Mouse (Mus musculus): Measurements from ENCODE around the gene Tsr1. TPM values are rescaled to one million over a fixed set of nuclear protein-coding genes. Genes with fewer than 3 reads are reported as not detected.
A peak's percentile ranks its signal among the peaks of the same experiment; 100 is the strongest.

The Tsr1 gene
- polyA plus RNA-seq (2015; fragmentation: Nextera tagmentation; extraction: Ambion mirVana), result 26.5 and 27.4 TPM in 2 replicates

DNA sequence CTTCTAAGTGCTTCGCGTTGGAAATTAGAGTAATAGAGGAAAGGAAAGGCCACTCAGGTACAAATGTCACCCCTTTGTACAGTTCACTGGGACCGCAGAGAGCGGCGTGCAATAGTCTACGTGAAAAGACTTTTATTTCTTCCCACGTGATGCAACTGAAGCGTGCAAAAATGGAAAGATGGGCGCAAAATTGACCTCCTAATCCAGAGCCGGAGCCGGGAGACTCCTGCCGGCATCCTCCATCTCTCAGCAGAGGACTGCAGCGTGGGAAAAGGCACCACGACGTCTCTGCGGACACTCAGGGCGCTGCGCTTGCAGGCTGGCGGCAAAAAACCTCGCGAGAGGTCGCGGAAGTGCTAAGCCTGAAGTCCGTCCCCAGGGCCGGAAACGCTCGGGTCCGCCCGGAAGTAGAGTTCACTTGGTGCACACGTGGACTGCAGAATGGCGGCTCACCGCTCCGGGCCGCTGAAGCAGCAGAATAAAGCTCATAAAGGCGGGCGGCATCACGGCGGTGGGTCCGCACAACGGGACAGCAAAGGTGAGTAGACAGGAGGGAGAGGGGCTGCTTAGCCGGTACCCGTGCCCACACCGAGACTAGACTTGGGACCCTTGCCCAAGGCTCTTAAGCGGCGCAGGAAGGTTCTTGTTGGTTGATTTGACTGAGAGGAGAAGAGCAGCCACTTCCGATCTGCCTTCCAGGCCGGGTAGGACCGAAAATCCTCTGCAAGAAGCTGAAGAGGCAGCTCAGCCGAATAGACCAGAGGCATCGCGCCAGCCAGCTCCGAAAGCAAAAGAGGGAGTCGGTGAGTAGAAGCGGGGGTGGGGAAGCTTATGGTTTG lies at the start of gene Tsr1:
Tsr1 (plus strand) TSS at position 394 of the 839 bp plus-strand sequence.
- ATAC-seq (ENCODE audit: extremely low read depth, insufficient number of reproducible peaks, low FRiP score, low TSS enrichment), result peak; percentile 57
- peak within 1 kb of the TSS; percentile 82 for H3K4me3 ChIP-seq
- no peaks in the 10 kb centered on the region for H3K9me3 ChIP-seq
- H3K4me1 ChIP-seq, result peaks cover 34% of the 10 kb centered on the region
- peak within 1 kb of the TSS; percentile 88 for H3K4me2 ChIP-seq
- no peaks in the 10 kb centered on the region for H3K27me3 ChIP-seq (replicated peaks)
- under 1% methylated on average over 54 of the region's 54 CpGs for WGBS
- H3K9ac ChIP-seq, result peak within 1 kb of the TSS; percentile 93
- peak within 1 kb of the TSS; percentile 85 for H3K27ac ChIP-seq (replicated peaks)
- peaks cover 36% of the 10 kb centered on the region for H3K36me3 ChIP-seq

GRCm38 (mm10) chr11:74850998-74851661 lies 46.7 kb upstream of the Tsr1 start:
- Histone ChIP-seq H3K36me3 (peaks cover 29% of the 10 kb centered on the region), H3K27me3 (replicated peaks) (no peaks in the 10 kb centered on the region), H3K9me3 (no peaks in the 10 kb centered on the region), H3K4me3 (no peak overlapping the region), H3K9ac (no peak overlapping the region), H3K4me2 (no peak overlapping the region), H3K27ac (replicated peaks) (no peak overlapping the region), H3K4me1 (peaks cover 21% of the 10 kb centered on the region)
- ATAC-seq (ENCODE audit: extremely low read depth, insufficient number of reproducible peaks, low FRiP score, low TSS enrichment), result no peak
- 70% methylated on average over 14 of the region's 14 CpGs for WGBS

- Histone ChIP-seq H3K36me3 (peaks cover 18% of the 10 kb centered on the region), H3K4me3 (no peak overlapping the region), H3K27me3 (replicated peaks) (no peaks in the 10 kb centered on the region), H3K4me2 (no peak overlapping the region), H3K9ac (0 out of 2 replicates have a peak overlapping the region, but pooled peaks have one; percentile 14), H3K9me3 (no peaks in the 10 kb centered on the region), H3K27ac (replicated peaks) (no peak overlapping the region), H3K4me1 (peaks cover 15% of the 10 kb centered on the region)
- 70% methylated on average over 9 of the region's 9 CpGs for WGBS
- no peak for ATAC-seq (ENCODE audit: extremely low read depth, insufficient number of reproducible peaks, low FRiP score, low TSS enrichment)
Measured at GRCm38 (mm10) chr11:74857756-74858155, 40.1 kb upstream of the Tsr1 start.

DNA sequence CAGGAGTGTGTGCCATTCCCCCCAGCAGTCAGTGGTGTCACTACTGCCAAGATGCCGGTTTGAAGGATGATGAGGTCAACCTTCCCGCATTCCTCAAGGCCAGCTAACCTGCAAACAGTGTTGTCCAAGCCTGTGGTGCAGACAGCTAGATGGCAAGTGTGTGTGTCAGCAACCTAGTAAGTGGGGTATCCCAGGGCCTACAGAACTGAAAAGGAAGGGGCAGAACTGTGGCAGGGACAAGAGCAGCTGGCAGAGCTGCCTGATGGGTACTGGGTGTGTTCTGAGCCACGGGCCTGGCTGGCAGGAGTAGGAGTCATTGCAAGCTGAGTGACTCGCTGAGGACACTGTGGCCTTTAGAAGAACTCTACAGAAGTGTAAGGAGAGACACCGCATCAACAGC lies 35.7 kb upstream of the Tsr1 start:
- 61% methylated on average over 5 of the region's 5 CpGs for WGBS
- no peak for ATAC-seq (ENCODE audit: extremely low read depth, insufficient number of reproducible peaks, low FRiP score, low TSS enrichment)
- H3K36me3 ChIP-seq, result peaks cover 8% of the 10 kb centered on the region; the same call in 1 of the 2 replicates
- no peak overlapping the region for H3K9ac ChIP-seq
- no peaks in the 10 kb centered on the region for H3K9me3 ChIP-seq
- H3K4me2 ChIP-seq, result no peak overlapping the region
- peaks cover 37% of the 10 kb centered on the region for H3K4me1 ChIP-seq
- no peaks in the 10 kb centered on the region for H3K27me3 ChIP-seq (replicated peaks)
- no peak overlapping the region for H3K4me3 ChIP-seq
- H3K27ac ChIP-seq (replicated peaks), result no peak overlapping the region

DNA sequence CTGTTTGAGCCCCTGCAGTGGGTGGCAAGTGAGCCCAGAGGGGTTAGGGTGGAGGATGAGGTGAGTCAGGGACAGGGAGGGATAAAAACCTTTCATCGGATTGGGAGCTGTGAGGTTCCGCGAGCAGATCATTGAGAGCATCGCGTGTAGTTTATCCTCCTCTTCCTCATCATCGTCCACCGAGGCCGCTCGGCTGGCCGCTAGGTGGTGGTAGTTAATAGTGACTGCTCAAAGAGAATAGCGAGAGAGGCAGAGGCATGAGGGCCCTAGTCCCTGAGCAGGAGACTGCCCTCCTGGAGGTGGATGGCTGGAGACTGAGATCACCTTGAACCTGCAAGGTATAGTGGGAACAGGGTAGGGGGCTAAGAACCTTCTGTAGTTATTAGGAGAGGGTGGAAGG lies 34.4 kb upstream of the Tsr1 start:
- WGBS, result 14% methylated on average over 11 of the region's 11 CpGs
- peak overlapping the region; percentile 37 for H3K4me2 ChIP-seq
- H3K9me3 ChIP-seq, result no peaks in the 10 kb centered on the region
- no peak overlapping the region for H3K4me3 ChIP-seq
- H3K27me3 ChIP-seq (replicated peaks), result no peaks in the 10 kb centered on the region
- peak overlapping the region; percentile 39; the same call in 1 of the 2 replicates for H3K9ac ChIP-seq
- 0 out of 2 replicates have a peak overlapping the region, but pooled peaks have one; percentile 10 for H3K27ac ChIP-seq (replicated peaks)
- H3K4me1 ChIP-seq, result peaks cover 31% of the 10 kb centered on the region
- peaks cover 18% of the 10 kb centered on the region for H3K36me3 ChIP-seq
- no peak for ATAC-seq (ENCODE audit: extremely low read depth, insufficient number of reproducible peaks, low FRiP score, low TSS enrichment)

DNA sequence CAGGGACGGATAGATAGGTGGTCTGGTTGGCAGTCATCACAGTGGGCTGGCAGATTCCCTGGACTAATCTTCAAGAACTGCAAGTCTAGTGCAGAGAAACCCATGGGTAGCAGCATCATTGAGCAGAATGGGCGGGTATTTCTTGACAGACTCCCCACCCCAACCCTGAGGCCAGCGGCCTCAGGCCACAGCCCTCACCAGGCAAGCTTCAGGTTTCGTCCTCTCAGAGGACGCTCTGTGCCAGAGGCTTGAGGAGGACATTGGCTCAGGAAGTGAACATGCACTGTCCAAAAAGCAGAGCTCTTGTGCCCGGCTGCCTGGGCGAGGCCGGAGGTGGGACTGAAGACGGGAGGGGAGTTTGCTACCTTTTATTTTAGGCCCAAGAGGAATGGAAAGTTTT lies 33.5 kb upstream of the Tsr1 start:
- H3K27me3 ChIP-seq (replicated peaks), result no peaks in the 10 kb centered on the region
- WGBS, result 74% methylated on average over 9 of the region's 9 CpGs
- peaks cover 31% of the 10 kb centered on the region for H3K4me1 ChIP-seq
- H3K27ac ChIP-seq (replicated peaks), result no peak overlapping the region
- H3K36me3 ChIP-seq, result peaks cover 18% of the 10 kb centered on the region
- H3K9me3 ChIP-seq, result no peaks in the 10 kb centered on the region
- no peak overlapping the region for H3K4me3 ChIP-seq
- H3K9ac ChIP-seq, result peak overlapping the region; percentile 45; the same call in 1 of the 2 replicates
- no peak for ATAC-seq (ENCODE audit: extremely low read depth, insufficient number of reproducible peaks, low FRiP score, low TSS enrichment)
- no peak overlapping the region for H3K4me2 ChIP-seq

DNA sequence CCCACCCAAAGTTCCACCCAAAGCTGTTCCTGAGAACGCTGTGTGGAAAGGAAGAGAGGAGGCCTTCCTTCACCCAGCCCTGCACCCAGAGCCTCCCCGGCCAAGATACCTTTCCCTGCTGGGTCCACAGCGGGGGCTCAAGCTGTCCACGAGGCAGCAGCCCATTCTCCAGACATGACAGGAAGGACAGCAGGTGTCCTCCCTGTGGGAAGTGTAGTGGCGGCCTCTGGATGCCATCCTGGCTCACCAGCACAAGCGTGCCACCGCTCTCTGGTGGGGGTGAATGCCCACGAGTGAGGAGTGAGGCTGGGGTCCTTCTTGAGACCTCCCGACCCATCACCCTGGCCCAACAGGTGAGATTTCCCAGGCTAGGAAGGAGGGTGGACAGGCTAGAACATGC lies 32.6 kb upstream of the Tsr1 start:
- no peak overlapping the region for H3K4me3 ChIP-seq
- 80% methylated on average over 9 of the region's 9 CpGs for WGBS
- ATAC-seq (ENCODE audit: extremely low read depth, insufficient number of reproducible peaks, low FRiP score, low TSS enrichment), result no peak

GRCm38 (mm10) chr11:74866640-74867039 lies 31.2 kb upstream of the Tsr1 start:
- Histone ChIP-seq H3K9ac (no peak overlapping the region), H3K4me3 (no peak overlapping the region), H3K4me1 (peaks cover 43% of the 10 kb centered on the region), H3K27ac (replicated peaks) (no peak overlapping the region), H3K36me3 (peaks cover 16% of the 10 kb centered on the region), H3K9me3 (no peaks in the 10 kb centered on the region), H3K27me3 (replicated peaks) (no peaks in the 10 kb centered on the region), H3K4me2 (no peak overlapping the region)
- 70% methylated on average over 4 of the region's 4 CpGs for WGBS
- no peak for ATAC-seq (ENCODE audit: extremely low read depth, insufficient number of reproducible peaks, low FRiP score, low TSS enrichment)

More for the DNA sequence above, 32.6 kb upstream of the Tsr1 start:
- Histone ChIP-seq H3K27me3 (replicated peaks) (no peaks in the 10 kb centered on the region), H3K9me3 (no peaks in the 10 kb centered on the region), H3K36me3 (peaks cover 16% of the 10 kb centered on the region), H3K4me1 (peaks cover 31% of the 10 kb centered on the region), H3K27ac (replicated peaks) (no peak overlapping the region), H3K9ac (no peak overlapping the region), H3K4me2 (no peak overlapping the region)

DNA sequence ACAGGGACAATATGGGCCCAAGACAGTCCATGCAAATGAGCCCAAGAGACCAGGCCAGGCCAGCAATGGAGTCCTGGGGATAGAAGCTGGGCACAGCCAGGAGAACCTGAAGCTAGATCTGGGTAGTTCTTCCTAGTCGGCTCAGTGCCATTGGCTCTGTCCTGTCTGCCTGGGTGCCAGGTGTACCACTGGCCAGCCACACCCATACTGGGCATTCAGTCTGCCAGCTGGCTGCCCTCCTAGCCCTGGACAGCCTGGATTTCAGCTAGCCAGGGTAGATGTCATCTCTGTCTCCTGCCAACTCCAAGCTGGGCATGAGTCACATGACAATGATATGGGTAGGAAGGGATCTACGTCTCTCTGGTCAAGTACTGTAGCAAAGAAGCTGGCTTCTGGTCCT lies 30.7 kb upstream of the Tsr1 start:
- Histone ChIP-seq H3K4me1 (peaks cover 45% of the 10 kb centered on the region), H3K36me3 (peaks cover 16% of the 10 kb centered on the region), H3K27ac (replicated peaks) (no peak overlapping the region), H3K9me3 (no peaks in the 10 kb centered on the region), H3K4me2 (no peak overlapping the region), H3K27me3 (replicated peaks) (no peaks in the 10 kb centered on the region), H3K4me3 (no peak overlapping the region), H3K9ac (no peak overlapping the region)
- 83% methylated on average over 2 of the region's 2 CpGs for WGBS
- no peak for ATAC-seq (ENCODE audit: extremely low read depth, insufficient number of reproducible peaks, low FRiP score, low TSS enrichment)

DNA sequence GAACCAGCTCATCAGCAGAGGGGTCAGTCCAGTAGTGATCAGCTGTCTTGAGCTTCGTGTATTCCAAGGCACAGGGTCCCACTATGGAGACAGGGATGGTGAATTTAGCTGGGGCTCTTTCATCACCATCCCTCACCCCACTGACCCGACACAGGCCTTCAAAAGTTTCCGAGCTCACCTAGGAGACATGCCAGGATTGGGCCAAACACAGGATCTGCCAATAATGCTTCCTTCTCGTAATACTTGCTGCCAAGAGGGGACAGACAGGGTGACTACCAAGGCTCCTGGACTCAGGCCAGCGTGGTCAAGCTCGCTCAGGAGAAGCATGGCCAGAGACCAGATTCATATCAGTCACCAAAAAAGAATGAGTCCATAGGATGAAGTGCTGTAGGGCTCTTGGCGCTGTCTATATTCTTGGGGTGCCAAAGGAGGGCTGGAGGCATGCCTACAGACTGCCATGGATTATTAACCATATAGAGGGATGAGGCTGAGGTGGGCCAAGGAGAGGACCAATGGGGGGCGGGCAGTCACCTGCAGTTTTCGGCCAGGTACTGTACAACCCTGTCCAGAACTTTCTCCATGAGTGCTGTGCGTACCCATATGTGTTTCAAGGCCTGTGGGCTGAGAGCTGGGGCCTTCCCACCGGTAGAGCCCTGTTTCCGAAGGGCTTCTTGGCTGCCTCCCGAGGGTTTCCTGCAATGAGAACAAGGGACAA lies 29.7 kb upstream of the Tsr1 start:
- peaks cover 16% of the 10 kb centered on the region for H3K36me3 ChIP-seq
- H3K4me2 ChIP-seq, result no peak overlapping the region
- 81% methylated on average over 13 of the region's 13 CpGs for WGBS
- ATAC-seq (ENCODE audit: extremely low read depth, insufficient number of reproducible peaks, low FRiP score, low TSS enrichment), result no peak
- H3K27me3 ChIP-seq (replicated peaks), result no peaks in the 10 kb centered on the region
- no peak overlapping the region for H3K4me3 ChIP-seq
- H3K9ac ChIP-seq, result no peak overlapping the region
- no peaks in the 10 kb centered on the region for H3K9me3 ChIP-seq
- H3K27ac ChIP-seq (replicated peaks), result no peak overlapping the region
- peaks cover 42% of the 10 kb centered on the region for H3K4me1 ChIP-seq

DNA sequence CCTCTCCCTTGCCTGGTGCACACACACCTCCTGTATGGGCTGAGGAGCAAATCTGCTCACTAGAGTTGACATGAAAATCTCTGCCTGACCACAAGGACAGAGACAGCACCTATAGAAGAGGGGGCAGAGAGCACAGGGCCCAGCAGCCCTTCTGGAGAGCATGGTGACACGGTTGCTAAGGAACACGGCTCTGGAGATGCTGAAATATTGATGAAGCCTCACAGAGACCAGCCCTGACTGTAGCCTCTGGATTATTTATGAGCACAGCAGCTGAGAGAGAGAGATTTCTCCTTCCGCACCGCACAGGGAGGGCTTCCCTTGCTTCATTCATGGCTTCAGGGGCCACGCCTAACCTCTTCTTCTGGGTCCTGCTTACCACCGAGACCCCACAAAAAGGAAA lies 28.3 kb upstream of the Tsr1 start:
- WGBS, result 73% methylated on average over 6 of the region's 6 CpGs
- no peak overlapping the region for H3K4me2 ChIP-seq
- H3K4me3 ChIP-seq, result no peak overlapping the region
- peaks cover 16% of the 10 kb centered on the region for H3K36me3 ChIP-seq
- no peaks in the 10 kb centered on the region for H3K9me3 ChIP-seq
- no peaks in the 10 kb centered on the region for H3K27me3 ChIP-seq (replicated peaks)
- H3K27ac ChIP-seq (replicated peaks), result no peak overlapping the region
- peaks cover 31% of the 10 kb centered on the region for H3K4me1 ChIP-seq
- no peak overlapping the region for H3K9ac ChIP-seq
- ATAC-seq (ENCODE audit: extremely low read depth, insufficient number of reproducible peaks, low FRiP score, low TSS enrichment), result no peak
